Mouse (Mus musculus) brain, embryonic 14.5 days (tissue): ENCODE data around the gene Gga3.

ENCODE experiments used
- CTCF ChIP-seq: fragments of 200-500 bp; IDR thresholded peaks from 2 replicates; pipeline ENCODE4 v1.5.1; 2012; ENCODE audit warnings: inconsistent platforms, mild to moderate bottlenecking, moderate library complexity, borderline replicate concordance; ENCODE audit not compliant: insufficient read depth, insufficient read length; ENCODE audit errors: extremely low read depth
- POLR2A ChIP-seq: fragments of 200-500 bp; IDR thresholded peaks from 2 replicates; pipeline ENCODE4 v1.6.1; 2012; ENCODE audit warnings: mild to moderate bottlenecking, inconsistent platforms, borderline replicate concordance; ENCODE audit not compliant: poor library complexity, insufficient read depth, insufficient read length, severe bottlenecking; ENCODE audit errors: extremely low read depth

DNA sequence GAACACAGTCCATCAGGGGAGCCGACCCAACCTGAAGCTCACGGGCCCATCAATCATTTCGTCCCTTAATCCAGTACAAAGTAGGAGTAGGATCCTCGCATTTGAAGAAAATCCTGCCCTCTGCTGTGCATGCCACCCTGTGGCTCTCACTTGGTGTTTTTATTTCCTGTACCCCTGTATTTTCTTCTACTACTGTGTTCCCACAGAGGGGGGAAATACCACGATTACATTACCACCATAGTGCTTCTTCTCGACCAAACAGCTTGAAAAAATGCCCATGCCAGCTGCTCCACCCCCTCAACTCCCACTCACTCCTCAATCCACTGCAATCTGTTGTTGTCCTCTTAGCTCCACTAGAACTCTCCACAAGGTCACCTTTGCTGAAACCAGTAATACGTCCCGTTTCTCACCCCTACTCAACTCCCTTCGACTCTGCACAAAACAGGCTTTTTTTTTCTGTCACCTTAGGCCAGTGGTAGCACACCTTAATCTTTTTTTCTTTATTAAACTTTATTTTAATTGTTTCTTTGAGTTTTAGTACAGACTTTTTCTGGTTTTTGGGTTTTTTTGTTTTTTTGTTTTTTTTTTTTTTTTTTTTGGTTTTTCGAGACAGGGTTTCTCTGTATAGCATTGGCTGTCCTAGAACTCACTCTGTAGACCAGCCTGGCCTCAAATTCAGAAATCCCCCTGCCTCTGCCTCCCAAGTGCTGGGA is 66.8 kb downstream of the Gga3 start:
- TF ChIP-seq CTCF (no peak), POLR2A (no peak)
